Mouse (Mus musculus): Measurements from ENCODE around the gene Tbr1.

Tbr1 gene

GRCm38 (mm10) chr2:61802656-61803251 is at the start of gene Tbr1:
Tbr1 (plus strand) TSS chr2:61802930.
- DNase-seq (ENCODE audit: low spot score) = no peak

- DNase-seq (ENCODE audit: low spot score) = no peak
These were observed 47.7 kb upstream of the Tbr1 start for GRCm38 (mm10) chr2:61754989-61755388.

GRCm38 (mm10) chr2:61759234-61759855 is 43.4 kb upstream of the Tbr1 start:
- no peak for DNase-seq (ENCODE audit: low spot score)

GRCm38 (mm10) chr2:61760044-61760443 is 42.7 kb upstream of the Tbr1 start:
- DNase-seq (ENCODE audit: low spot score) = no peak

- no peak for DNase-seq (ENCODE audit: low spot score)
These were observed 38.1 kb upstream of the Tbr1 start for GRCm38 (mm10) chr2:61764470-61765105.

GRCm38 (mm10) chr2:61765526-61765925 is 37.2 kb upstream of the Tbr1 start:
- DNase-seq (ENCODE audit: low spot score) = no peak

- no peak for DNase-seq (ENCODE audit: low spot score)
These were observed 21.9 kb upstream of the Tbr1 start for GRCm38 (mm10) chr2:61780794-61781193.

- no peak for DNase-seq (ENCODE audit: low spot score)
These were observed 7.8 kb upstream of the Tbr1 start for GRCm38 (mm10) chr2:61794960-61795359.

- no peak for DNase-seq (ENCODE audit: low spot score)
These were observed 4.7 kb upstream of the Tbr1 start for GRCm38 (mm10) chr2:61798048-61798447.

GRCm38 (mm10) chr2:61803443-61804367 is 975 bp downstream of the Tbr1 start:
- no peak for DNase-seq (ENCODE audit: low spot score)

GRCm38 (mm10) chr2:61804382-61804840 is 1.7 kb downstream of the Tbr1 start:
- no peak for DNase-seq (ENCODE audit: low spot score)

- no peak for DNase-seq (ENCODE audit: low spot score)
These were observed 2.3 kb downstream of the Tbr1 start for GRCm38 (mm10) chr2:61804841-61805540.

- DNase-seq (ENCODE audit: low spot score) = no peak
These were observed 3.0 kb downstream of the Tbr1 start for GRCm38 (mm10) chr2:61805541-61806345.

- no peak for DNase-seq (ENCODE audit: low spot score)
These were observed 3.7 kb downstream of the Tbr1 start for GRCm38 (mm10) chr2:61806346-61806825.

GRCm38 (mm10) chr2:61807151-61807550 is 4.4 kb downstream of the Tbr1 start:
- DNase-seq (ENCODE audit: low spot score) = no peak

GRCm38 (mm10) chr2:61807781-61808180 is 5.1 kb downstream of the Tbr1 start:
- DNase-seq (ENCODE audit: low spot score) = no peak

- DNase-seq (ENCODE audit: low spot score) = no peak
These were observed 6.0 kb downstream of the Tbr1 start for GRCm38 (mm10) chr2:61808776-61809175.

GRCm38 (mm10) chr2:61809381-61809780 is 6.7 kb downstream of the Tbr1 start:
- no peak for DNase-seq (ENCODE audit: low spot score)

- no peak for DNase-seq (ENCODE audit: low spot score)
These were observed 8.0 kb downstream of the Tbr1 start for GRCm38 (mm10) chr2:61810751-61811150.

GRCm38 (mm10) chr2:61811163-61811506 is 8.4 kb downstream of the Tbr1 start:
- DNase-seq (ENCODE audit: low spot score) = no peak

All from urinary bladder, postnatal 10 days (tissue).